Mouse (Mus musculus): Measurements from ENCODE around the gene Fxyd1. TPM values are rescaled to one million over a fixed set of nuclear protein-coding genes. Genes with fewer than 3 reads are reported as not detected.
A peak's percentile ranks its signal among the peaks of the same experiment; 100 is the strongest.

The Fxyd1 gene
- total RNA-seq (2021), result 100 to 1,000 TPM in 1 of 2 experiments, 10 to 100 TPM in 1; 85.4 to 102 TPM

DNA sequence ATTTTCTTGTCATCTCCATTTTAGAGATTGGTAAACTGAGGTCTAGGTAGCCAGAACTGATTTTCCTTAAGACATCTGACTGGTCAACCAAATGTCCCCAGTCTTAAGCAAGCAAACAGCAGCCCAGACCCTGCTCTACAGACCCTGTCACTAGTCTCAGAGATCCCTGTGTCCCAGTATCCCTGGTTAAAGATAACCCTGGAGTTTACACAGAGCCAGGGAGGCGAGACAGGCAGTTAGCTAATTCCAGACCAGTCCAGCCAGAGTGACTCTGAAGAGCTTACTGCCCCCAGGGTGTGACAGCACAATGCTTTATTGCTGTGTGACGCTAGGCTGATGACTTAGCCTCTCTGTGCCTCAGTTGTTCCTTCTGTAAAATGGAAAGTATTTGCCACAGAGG, at the start of gene Fxyd1:
Fxyd1 (minus strand) TSS at position 129 of the 400 bp plus-strand sequence.
- DNase-seq, result no peak

GRCm38 (mm10) chr7:31106166-31106565, 49.2 kb upstream of the Fxyd1 start:
- DNase-seq, result no peak

- DNase-seq, result no peak
These were observed 48.2 kb upstream of the Fxyd1 start for GRCm38 (mm10) chr7:31105061-31105768.

DNA sequence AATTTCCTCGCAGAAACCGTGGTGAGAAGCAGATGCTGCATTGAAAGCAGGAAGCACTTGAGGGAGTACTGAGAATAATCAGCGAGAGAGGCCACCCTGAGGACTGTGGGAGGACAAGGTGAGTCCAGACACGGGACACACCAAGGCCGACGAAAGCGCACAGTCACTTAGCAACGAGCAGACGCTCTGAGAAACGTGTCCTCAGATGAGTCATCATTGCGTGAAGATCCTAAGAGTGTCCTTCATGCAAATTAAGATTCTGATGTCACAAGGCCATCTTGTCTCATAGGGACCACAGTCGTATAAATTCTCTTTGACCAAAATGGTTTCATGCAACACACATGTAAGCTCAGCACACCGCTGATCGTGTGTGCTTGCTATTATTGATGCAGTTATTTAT, 43.8 kb upstream of the Fxyd1 start:
- DNase-seq, result no peak

DNA sequence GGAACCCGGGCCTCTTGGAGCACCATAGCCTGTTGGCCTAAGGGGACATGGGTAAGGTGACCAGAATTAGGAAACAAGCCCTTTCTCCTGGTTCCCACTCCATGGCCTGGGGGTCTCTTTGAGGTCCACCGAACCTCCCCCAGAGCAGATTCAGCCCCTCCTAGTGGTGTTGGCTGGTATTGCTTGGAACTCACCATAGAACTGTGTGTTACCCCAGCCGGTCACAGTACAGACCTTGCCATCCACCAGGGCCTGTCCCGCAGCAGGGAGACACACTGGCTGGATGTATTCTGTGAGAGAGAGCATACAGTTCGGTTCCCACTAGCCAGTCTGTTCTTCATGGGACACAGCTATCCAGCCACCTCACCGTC, 42.6 kb upstream of the Fxyd1 start:
- no peak for DNase-seq

- DNase-seq, result no peak
These were observed 42.0 kb upstream of the Fxyd1 start for GRCm38 (mm10) chr7:31098697-31099611.

DNA sequence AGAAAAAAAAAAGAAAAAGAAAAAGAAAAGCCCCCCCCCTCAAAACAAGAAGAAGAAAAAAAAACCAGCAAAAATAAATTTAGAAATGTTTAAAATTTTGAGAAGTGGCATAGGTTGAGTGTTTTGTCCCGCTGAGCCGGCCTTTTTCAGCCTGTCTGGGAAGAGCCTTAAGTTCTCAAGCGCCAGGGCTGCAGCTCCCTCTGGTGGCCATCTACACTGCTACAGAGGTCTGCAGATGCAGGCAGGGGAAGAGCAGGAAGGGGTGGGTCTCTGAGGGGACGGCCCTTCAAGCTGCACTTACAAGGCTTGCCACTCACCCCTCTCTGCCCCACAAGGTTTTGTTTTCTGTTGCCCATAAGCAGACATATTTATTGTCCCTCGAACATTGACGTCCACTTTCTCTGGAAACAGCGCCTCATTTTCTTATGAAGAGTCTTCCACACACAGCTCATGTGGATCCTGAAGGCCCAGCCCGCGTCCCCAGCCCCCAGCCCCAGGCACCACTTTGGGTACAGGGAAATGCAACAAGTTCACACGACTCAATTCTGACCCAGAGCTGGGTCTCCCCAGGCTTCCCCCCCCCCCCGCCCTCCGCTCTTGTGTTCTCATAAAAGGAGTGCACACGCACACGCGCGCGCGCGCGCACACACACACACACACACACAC, 40.7 kb upstream of the Fxyd1 start:
- peak; percentile 86 to 87 for DNase-seq

GRCm38 (mm10) chr7:31096892-31097564, 40.0 kb upstream of the Fxyd1 start:
- DNase-seq, result no peak

GRCm38 (mm10) chr7:31094774-31095501, 37.9 kb upstream of the Fxyd1 start:
- DNase-seq, result no peak

DNA sequence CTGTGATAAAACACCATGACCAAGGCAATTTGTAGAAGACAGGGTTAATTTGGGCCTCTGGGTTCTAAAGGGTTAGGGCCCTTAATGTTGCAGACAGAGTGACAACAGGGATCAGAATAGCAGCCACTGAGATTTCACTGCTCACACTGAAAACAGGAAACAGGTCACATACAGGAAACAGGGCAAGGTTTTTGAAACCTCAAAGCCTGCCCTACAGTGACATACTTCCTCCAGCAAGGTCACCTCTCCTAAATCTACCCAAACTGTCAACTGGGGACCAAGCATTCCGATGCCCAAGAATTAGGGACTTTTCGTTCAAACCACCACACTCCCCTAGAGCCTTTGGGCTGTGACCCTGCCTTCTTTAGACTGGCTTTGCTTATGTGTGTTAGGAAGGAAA, 32.7 kb upstream of the Fxyd1 start:
- no peak for DNase-seq

GRCm38 (mm10) chr7:31088206-31088605, 31.2 kb upstream of the Fxyd1 start:
- DNase-seq, result no peak

- DNase-seq, result no peak
These were observed 30.3 kb upstream of the Fxyd1 start for GRCm38 (mm10) chr7:31087262-31087661.

DNA sequence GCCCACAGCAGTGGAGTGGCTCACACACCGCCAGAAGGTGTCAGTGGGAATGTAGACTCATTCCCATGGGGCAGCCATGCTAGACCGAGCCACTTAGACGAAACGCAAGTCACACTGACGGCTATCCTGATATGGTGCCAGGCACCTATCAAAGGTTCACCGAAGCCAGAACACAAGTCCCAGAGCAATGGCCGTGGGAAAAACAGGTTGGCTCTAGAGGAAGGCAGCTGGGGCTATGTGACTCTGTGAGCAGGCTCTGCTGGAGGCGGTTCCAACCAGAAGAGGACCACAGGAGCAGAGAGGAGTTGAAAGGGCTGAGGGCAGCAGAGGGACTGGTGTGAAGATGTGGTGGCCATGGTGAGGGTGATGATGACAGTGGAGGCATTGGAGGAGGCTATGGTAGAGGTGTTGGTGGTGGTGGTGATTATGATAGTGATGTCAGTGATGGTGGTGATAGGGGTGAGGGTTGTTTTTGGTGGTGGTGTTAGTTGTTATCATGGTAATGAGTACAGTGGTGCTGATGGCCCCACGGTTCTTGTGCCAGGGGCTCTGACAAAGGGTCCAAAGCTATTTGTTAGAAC, 29.3 kb upstream of the Fxyd1 start:
- no peak for DNase-seq

DNA sequence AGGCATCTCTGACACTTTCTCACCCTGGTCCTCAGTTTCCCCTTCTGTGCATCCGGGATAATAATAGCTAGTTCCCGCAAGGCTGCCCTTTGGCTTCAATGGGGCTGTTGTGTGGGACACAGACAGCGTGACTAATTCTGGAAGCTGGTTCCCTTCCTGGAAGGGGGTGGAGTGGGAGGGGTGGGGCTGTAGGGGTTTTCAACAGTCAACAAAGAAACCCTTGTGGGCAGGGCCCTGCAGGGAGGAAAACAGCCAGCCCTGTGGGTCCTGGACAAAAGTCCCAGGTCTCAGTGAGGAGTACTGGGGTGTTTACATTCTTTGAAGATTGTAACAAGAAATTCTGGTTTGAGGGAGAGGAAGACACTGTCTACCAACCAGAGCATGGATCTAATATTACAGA, 28.2 kb upstream of the Fxyd1 start:
- DNase-seq, result peak; percentile 19 to 37

- DNase-seq, result no peak
These were observed 27.1 kb upstream of the Fxyd1 start for GRCm38 (mm10) chr7:31084140-31084539.

DNA sequence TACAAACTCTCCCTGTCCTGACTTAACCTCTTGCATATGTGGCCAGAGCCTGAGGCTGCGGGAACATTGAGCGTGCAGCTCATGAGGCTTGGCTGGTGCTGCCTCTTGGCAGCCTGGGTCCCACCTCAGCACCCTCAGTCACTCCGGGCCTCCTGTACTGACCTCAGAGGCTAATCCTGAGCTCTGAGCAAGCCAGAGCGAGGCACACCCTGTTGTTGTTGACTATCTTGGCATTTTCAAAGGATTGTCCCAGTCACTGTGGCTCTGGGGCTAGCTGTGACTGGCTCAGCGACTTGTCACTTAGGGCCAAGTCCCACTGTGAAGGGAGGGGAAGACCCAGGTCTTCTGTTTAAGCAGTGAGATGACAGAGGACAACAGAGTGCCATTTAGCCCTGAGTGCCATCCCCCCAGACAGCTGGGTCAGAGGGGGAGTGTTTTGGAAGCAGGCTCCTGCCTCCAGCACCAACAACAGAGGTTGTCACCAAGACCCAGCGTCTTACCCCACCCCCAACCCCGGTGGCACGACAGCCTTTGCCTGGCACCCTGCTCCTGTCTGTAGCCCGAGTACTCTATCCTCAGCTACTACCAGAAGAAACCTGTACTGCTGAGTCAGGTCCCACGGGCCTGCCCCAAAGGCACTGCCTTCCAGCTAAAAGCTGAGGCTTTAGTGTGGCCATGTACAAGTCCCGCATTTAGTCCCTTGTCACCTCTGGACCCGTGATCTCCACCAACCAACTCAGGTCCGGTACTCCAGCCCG, 26.0 kb upstream of the Fxyd1 start:
- peak in 1 of 2 experiments; percentile 50 for DNase-seq

DNA sequence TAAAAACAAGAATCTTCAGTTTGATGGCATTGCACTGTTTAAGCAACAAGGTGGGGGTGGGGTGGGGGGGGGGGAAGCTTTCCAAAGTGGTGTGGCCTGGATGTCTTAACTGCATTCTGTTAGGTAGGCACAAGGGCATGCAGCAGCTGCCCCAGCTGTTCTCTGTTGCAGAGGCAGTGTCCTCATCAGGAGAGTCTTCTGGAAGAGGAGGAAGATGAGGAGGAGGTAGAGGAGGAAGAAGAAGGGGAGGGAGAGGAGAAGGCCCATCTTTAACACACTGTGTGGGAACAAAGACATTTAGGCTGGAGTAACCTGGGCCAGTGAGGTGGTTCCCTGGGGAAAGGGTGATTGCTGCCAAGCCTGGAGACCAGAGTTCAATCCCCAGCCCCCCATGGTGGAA, 25.1 kb upstream of the Fxyd1 start:
- no peak for DNase-seq

GRCm38 (mm10) chr7:31081106-31081505, 24.1 kb upstream of the Fxyd1 start:
- no peak for DNase-seq

DNA sequence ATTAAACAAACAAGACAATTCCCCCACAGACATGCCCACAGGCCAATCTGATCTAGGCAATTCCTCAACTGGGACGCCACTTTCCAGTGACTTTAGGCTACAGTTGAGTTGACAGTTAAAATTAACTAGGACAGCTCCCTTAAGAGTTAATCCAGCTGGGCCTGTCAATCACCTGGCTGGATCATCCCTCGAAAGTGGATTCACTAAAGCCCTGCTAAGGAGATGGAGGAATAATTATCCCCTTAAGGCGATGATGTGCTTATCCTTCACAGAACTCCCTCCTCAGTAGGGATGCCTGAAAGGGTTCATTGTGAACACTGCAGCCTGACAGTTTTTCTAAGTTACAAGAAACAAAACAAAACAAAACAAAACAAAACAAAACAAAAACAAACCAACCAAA, 23.6 kb upstream of the Fxyd1 start:
- no peak for DNase-seq

- DNase-seq, result no peak
These were observed 22.7 kb upstream of the Fxyd1 start for GRCm38 (mm10) chr7:31079670-31080069.
